Mouse (Mus musculus) R1 (cell line): ENCODE measurements around the gene Gm37240.

Experiments
- DNase-seq: peaks from one replicate; pipeline ENCODE4 v3.0.0-alpha.2; 2018; ENCODE audit warnings: low read depth, low spot score

The Gm37240 gene

GRCm38 (mm10) chr3:85133561-85133960 is 753.8 kb downstream of the Gm37240 start:
- DNase-seq: no peak

- no peak for DNase-seq
These were observed 755.4 kb downstream of the Gm37240 start for GRCm38 (mm10) chr3:85131878-85132277.

- DNase-seq: no peak
These were observed 758.8 kb downstream of the Gm37240 start for GRCm38 (mm10) chr3:85128546-85128945.

- peak; percentile 49 for DNase-seq
These were observed 760.3 kb downstream of the Gm37240 start for GRCm38 (mm10) chr3:85126970-85127369.

DNA sequence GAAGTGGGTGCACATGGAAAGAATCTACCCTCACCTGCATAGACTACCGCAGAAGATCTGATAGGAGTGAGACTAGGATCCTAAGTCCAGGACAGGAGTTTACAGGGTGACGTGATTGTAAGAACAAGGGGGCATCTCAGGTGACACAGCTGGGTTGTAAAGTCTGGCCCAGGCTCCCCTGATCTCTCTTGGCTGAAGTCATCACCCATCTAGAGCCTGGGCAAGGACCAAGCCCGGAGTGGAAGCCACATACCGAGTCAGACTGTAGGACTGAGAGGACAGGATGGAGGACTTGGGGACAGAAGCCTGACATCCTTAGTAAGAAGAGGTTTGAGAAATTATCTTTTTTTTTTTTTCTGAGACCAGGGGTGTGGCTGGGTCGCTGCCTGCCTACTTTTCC is 761.8 kb downstream of the Gm37240 start:
- no peak for DNase-seq

GRCm38 (mm10) chr3:85124924-85125323 is 762.4 kb downstream of the Gm37240 start:
- no peak for DNase-seq

DNA sequence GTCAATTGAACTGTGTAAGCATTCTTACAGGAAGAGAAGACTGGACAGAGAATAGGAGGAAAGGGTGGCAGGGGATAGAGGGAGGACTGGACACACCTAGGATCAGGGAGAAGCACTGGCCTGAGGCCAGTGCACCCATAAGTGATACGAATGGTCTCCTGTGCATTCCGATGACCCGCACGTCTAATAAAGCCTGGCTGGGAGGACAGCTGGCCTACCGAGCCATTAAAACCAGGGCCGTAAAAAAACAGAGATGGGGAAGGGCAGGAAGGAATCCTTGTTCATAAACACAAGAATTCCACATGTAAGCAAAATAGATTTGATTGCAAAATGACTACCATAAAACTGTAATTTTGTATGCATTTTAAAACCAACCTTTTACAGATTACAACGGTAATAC is 762.9 kb downstream of the Gm37240 start:
- no peak for DNase-seq

GRCm38 (mm10) chr3:85117702-85118101 is 769.6 kb downstream of the Gm37240 start:
- DNase-seq: no peak

- DNase-seq: no peak
These were observed 770.3 kb downstream of the Gm37240 start for GRCm38 (mm10) chr3:85117014-85117413.

DNA sequence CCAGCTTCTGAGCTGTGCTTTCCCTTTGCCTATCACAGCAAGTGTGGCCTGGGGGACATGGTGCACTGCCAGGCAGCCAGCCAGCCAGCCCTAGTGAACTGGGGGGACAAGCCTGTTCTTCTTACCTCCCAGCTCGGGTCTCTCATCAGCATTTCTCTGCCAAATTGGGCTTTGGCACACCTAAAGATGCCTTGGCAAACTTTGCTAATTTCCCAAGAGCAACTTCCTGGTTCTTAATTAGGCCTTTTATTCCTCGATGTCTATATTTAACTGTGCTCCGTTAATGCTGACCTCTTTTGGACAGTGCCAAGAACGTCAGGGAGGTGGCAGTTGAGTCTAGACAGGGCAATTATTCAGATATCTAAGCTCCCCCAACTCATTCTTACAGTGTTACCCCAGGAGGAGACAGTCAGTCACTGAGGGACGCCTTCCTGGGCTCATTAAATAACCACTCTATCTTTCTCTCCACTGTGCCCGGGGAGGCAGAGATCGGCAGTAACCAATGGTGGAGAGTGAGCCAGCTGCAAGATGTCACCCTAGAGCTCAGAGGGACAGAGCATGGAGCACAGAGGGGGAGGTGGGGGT is 771.3 kb downstream of the Gm37240 start:
- no peak for DNase-seq

DNA sequence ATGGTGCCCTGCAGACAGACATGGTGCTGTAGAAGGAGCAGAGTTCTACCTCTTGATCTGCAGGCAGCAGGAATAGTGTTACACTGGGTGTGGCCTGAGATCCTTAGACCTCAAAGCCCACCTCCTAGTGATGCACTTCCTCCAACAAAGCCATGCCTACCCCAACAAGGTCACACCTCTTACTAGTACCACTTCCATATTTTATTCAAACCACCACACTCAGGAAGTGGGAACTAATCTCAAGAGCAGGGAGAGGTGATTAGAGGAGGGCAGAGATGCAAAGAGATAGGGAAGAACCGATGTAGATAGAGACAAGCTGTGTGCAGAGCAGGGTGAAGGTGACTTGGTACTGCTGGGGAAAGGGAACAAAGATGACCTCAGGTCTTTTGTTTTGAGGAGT is 773.8 kb downstream of the Gm37240 start:
- no peak for DNase-seq

GRCm38 (mm10) chr3:85110762-85111161 is 776.6 kb downstream of the Gm37240 start:
- no peak for DNase-seq

- DNase-seq: peak; percentile 50
These were observed 778.1 kb downstream of the Gm37240 start for GRCm38 (mm10) chr3:85109221-85109620.

GRCm38 (mm10) chr3:85108396-85108795 is 778.9 kb downstream of the Gm37240 start:
- no peak for DNase-seq

DNA sequence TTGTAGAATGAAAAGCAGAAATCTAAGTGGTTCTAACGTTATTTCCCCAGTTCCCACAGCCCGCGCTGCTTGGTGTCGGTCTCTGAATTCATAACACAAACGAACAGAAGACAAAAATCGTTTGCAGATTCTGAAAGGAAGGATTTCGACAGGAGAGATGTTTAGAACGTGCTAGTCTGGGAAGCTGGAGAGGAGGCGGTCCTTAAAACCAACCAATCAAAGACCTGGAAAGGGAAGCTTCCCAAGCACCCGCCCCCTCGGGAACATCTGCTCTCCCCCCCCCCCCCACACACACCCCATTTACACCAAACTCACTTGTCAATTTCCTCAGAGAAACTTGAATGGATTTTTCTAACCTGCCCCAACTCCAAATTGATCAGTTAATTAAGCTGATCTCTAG is 780.4 kb downstream of the Gm37240 start:
- DNase-seq: no peak

GRCm38 (mm10) chr3:85104301-85104700 is 783.0 kb downstream of the Gm37240 start:
- no peak for DNase-seq

- DNase-seq: peak; percentile 10
These were observed 806.3 kb downstream of the Gm37240 start for GRCm38 (mm10) chr3:85080882-85081558.

- DNase-seq: no peak
These were observed 823.2 kb downstream of the Gm37240 start for GRCm38 (mm10) chr3:85064113-85064512.

GRCm38 (mm10) chr3:85060153-85060552 is 827.2 kb downstream of the Gm37240 start:
- DNase-seq: no peak

DNA sequence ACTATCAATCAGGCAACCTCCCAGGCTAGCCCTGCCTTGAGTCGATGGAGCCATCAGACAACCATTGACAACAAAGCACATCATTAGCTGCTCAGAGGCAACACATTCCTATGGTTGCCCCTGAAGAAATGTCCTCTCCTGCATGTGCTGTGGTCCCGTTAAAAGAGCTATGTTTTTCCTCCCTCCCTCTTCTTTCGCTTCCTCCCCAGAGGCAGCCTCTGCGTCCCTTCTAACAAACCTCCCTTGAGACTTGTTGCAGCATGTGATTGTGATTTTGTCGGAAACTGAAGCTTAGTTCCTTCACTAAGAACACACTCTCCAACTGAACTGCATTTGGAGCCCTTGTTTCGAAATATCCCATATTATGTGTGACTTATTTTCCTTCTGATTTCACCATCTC is 830.1 kb downstream of the Gm37240 start:
- DNase-seq: no peak

GRCm38 (mm10) chr3:85053526-85053925 is 833.8 kb downstream of the Gm37240 start:
- no peak for DNase-seq

GRCm38 (mm10) chr3:85052196-85052595 is 835.1 kb downstream of the Gm37240 start:
- DNase-seq: no peak

- no peak for DNase-seq
These were observed 838.7 kb downstream of the Gm37240 start for GRCm38 (mm10) chr3:85048569-85048968.
